Mouse (Mus musculus) cerebellum, adult 2 months (tissue): ENCODE results near the gene Fam198a.

ENCODE experiments used
- CTCF ChIP-seq: fragments of 200-500 bp; IDR thresholded peaks from 2 replicates; pipeline ENCODE4 v1.5.1; 2011; ENCODE audit warnings: low read depth, mild to moderate bottlenecking, control low read depth, low read length, moderate library complexity, borderline replicate concordance; ENCODE audit not compliant: insufficient read depth
- POLR2A ChIP-seq: fragments of 200-500 bp; IDR thresholded peaks from 2 replicates; pipeline ENCODE4 v1.6.1; 2011; ENCODE audit warnings: low read length, control low read depth, borderline replicate concordance; ENCODE audit not compliant: insufficient read depth

GRCm38 (mm10) chr9:121905556-121906185 is 45.1 kb upstream of the Fam198a start:
- no peak for TF ChIP-seq POLR2A
- TF ChIP-seq CTCF: no peak
